Mouse (Mus musculus): ENCODE measurements around the gene Fam178b.

GRCm38 (mm10) chr1:36643957-36644614, 38.9 kb downstream of the Fam178b start:
- TF ChIP-seq CTCF (IDR thresholded peaks at IDR 0.05; ENCODE audit: insufficient read depth, low read depth, low read length) (no peak), POLR2A (IDR thresholded peaks at IDR 0.05; ENCODE audit: insufficient read depth, low read depth, low read length) (no peak)
